Mouse (Mus musculus): ENCODE data around the gene Trappc6a. TPM values are rescaled to one million over a fixed set of nuclear protein-coding genes. Genes with fewer than 3 reads are reported as not detected.
A peak's percentile ranks its signal among the peaks of the same experiment; 100 is the strongest.

The Trappc6a gene
- total and polyA plus RNA-seq, 3 experiments = 41.1 to 201 (median 72.2) TPM

DNA sequence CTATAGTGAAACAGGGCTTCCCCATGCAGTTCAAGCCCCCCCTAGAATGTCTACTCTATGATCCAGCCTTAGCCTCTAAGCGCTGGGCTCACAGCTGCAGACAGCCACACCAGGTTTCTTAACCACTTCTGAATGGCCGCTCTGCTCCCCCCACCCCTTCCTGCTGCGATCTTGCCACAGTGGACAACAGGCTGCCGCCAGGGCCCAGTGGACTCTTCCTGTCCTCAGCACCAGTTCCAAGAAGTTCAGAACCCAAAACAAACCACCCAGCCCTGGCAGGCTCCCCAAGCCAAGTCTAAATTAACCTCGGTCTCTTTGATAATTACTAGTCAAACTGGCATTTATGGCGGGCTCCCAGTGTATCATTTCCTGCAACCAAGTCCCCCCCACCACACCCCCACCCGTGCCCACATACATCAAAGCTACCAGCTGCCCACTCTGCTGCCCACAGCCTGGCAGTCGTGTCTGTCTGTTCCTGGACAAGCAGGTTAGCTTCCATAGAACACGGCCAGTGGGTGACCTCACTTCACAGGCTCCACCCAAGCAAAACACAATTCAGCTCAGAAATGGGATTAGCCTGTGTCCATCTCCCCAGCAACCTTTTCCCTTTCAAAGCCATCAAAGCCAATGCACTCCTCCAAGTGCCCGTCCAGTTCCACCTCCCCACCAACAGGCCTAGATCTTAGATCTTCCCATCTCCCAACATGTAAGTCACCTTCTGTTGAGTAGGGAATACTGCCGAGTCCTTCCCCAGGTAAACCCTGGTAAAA is 52.5 kb downstream of the Trappc6a start:
- peaks cover 21 to 68% of the 10 kb centered on the region in 2 experiments for H3K36me3 ChIP-seq (replicated peaks in 1 of 2; ENCODE audit: control insufficient read depth in 1 of 2, insufficient read depth in 1 of 2, low read length in 1 of 2)
- dilution Hi-C loops (cut with MboI; ENCODE audit: extremely low pct_ligation_motif_present, extremely low pct_unique_long_range_greater_than_20kb, low sequenced_read_pairs) = no loop called here
- H3K9ac ChIP-seq (ENCODE audit: insufficient read depth, low read depth) = peak overlapping the region; percentile 93
- no peak overlapping the region for H3K27ac ChIP-seq (ENCODE audit: insufficient read depth, low read depth)
- H3K4me2 ChIP-seq (ENCODE audit: insufficient read depth, low read depth, poor library complexity, severe bottlenecking) = peak overlapping the region; percentile 71
- in situ Hi-C loops (cut with MboI; ENCODE audit: low pct_ligation_motif_present, low pct_unique_long_range_greater_than_20kb, low sequenced_read_pairs) = loop anchor here (25.0 kb wide), 1 partner anchor 148 kb away; the partner anchor contains the start of genes Ckm and Klc3
- H3K9me3 ChIP-seq (replicated peaks; ENCODE audit: low read length) = peaks cover 13% of the 10 kb centered on the region
- DNase-seq (ENCODE audit: extremely low read depth) = no peak
- peaks cover 8 to 44% of the 10 kb centered on the region in 2 experiments for H3K4me1 ChIP-seq (ENCODE audit: control insufficient read depth in 1 of 2, insufficient read depth in 2 of 2)
- TF ChIP-seq RAD21 (IDR thresholded peaks at IDR 0.05; ENCODE audit: low read depth, low read length) (no peak), GABPA (IDR thresholded peaks at IDR 0.05; ENCODE audit: insufficient replicate concordance, low read depth, low read length) (no peak), SIN3A (IDR thresholded peaks at IDR 0.05; ENCODE audit: low read length) (peak; percentile 29; the same call in 1 of the 2 replicates)
- H3K27me3 ChIP-seq (replicated peaks) = no peaks in the 10 kb centered on the region
- peak overlapping the region; percentile 88 to 98 (median 91) for H3K4me3 ChIP-seq (replicated peaks in 1 of 3; ENCODE audit: low read depth in 2 of 3, low read length in 2 of 3, poor library complexity in 1 of 3)
- H3K79me2 ChIP-seq (replicated peaks; ENCODE audit: control insufficient read depth, extremely low read depth, insufficient read depth, poor library complexity, severe bottlenecking) = peaks cover 51% of the 10 kb centered on the region

DNA sequence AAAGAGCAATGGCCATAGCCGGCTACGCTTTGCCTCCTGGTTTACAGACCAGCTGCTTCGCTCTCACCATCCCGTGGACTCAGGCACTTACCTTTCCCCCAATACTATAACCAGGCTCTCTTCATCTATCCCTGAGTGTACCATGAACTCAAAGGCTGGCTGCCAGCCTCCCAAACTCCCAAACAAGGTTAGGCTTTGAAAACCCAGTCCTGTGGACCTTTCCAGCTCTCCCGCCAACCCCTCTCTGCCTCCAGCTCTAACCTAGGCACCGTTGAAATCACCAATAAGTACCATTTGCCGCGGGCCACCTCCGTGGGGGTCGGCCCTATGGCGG is 53.2 kb downstream of the Trappc6a start:
- no peak for DNase-seq (ENCODE audit: extremely low read depth)
- peak overlapping the region; percentile 93 for H3K9ac ChIP-seq (ENCODE audit: insufficient read depth, low read depth)
- TF ChIP-seq MXI1 (IDR thresholded peaks at IDR 0.05; ENCODE audit: low read depth, low read length) = no peak
- no peak for TF ChIP-seq TBP (conservative IDR thresholded peaks at IDR 0.05; ENCODE audit: low read depth, low read length)
- no peak for TF ChIP-seq NELFE (IDR thresholded peaks at IDR 0.05; ENCODE audit: low read depth, low read length)
- TF ChIP-seq BHLHE40 (IDR thresholded peaks at IDR 0.05; ENCODE audit: low read depth, low read length) = no peak
- no peak for TF ChIP-seq TCF12 (IDR thresholded peaks at IDR 0.05; ENCODE audit: low read depth, low read length)
- TF ChIP-seq ELF1 (IDR thresholded peaks at IDR 0.05; ENCODE audit: low read depth, low read length) = no peak
- no peak for TF ChIP-seq CTCF (conservative IDR thresholded peaks at IDR 0.05 in 1 of 2, IDR thresholded peaks at IDR 0.05 in 1 of 2; ENCODE audit: low read depth in 2 of 2, low read length in 2 of 2)
- TF ChIP-seq ZC3H11A (IDR thresholded peaks at IDR 0.05; ENCODE audit: low read depth, low read length) = no peak
- peak overlapping the region; percentile 88 to 98 (median 91) for H3K4me3 ChIP-seq (replicated peaks in 1 of 3; ENCODE audit: low read depth in 2 of 3, low read length in 2 of 3, poor library complexity in 1 of 3)
- peak overlapping the region; percentile 71 for H3K4me2 ChIP-seq (ENCODE audit: insufficient read depth, low read depth, poor library complexity, severe bottlenecking)
- dilution Hi-C loops (cut with MboI; ENCODE audit: extremely low pct_ligation_motif_present, extremely low pct_unique_long_range_greater_than_20kb, low sequenced_read_pairs) = no loop called here
- H3K27me3 ChIP-seq (replicated peaks) = no peaks in the 10 kb centered on the region
- H3K79me2 ChIP-seq (replicated peaks; ENCODE audit: control insufficient read depth, extremely low read depth, insufficient read depth, poor library complexity, severe bottlenecking) = peaks cover 45% of the 10 kb centered on the region
- H3K9me3 ChIP-seq (replicated peaks; ENCODE audit: low read length) = peaks cover 13% of the 10 kb centered on the region
- in situ Hi-C loops (cut with MboI; ENCODE audit: low pct_ligation_motif_present, low pct_unique_long_range_greater_than_20kb, low sequenced_read_pairs) = loop anchor here (25.0 kb wide), 1 partner anchor 149 kb away; the partner anchor contains the start of genes Ckm and Klc3
- H3K36me3 ChIP-seq (replicated peaks in 1 of 2; ENCODE audit: control insufficient read depth in 1 of 2, insufficient read depth in 1 of 2, low read length in 1 of 2) = peaks cover 25 to 67% of the 10 kb centered on the region in 2 experiments
- H3K27ac ChIP-seq (ENCODE audit: insufficient read depth, low read depth) = peak overlapping the region; percentile 8; the same call in 1 of the 2 replicates
- H3K4me1 ChIP-seq (ENCODE audit: control insufficient read depth in 1 of 2, insufficient read depth in 2 of 2) = peaks cover 8 to 44% of the 10 kb centered on the region in 2 experiments
